Mouse (Mus musculus) brain, embryonic 14.5 days (tissue): Measurements from ENCODE around the gene Camk2d. TPM values are rescaled to one million over a fixed set of nuclear protein-coding genes. Genes with fewer than 3 reads are reported as not detected.

Source experiments
- DNase-seq: peaks from one replicate; pipeline ENCODE4 v3.0.0-alpha.2; 2011; ENCODE audit warnings: low read depth
- CTCF ChIP-seq: fragments of 200-500 bp; IDR thresholded peaks from 2 replicates; pipeline ENCODE4 v1.5.1; 2012; ENCODE audit warnings: inconsistent platforms, mild to moderate bottlenecking, moderate library complexity, borderline replicate concordance; ENCODE audit not compliant: insufficient read depth, insufficient read length; ENCODE audit errors: extremely low read depth
- POLR2A ChIP-seq: fragments of 200-500 bp; IDR thresholded peaks from 2 replicates; pipeline ENCODE4 v1.6.1; 2012; ENCODE audit warnings: mild to moderate bottlenecking, inconsistent platforms, borderline replicate concordance; ENCODE audit not compliant: poor library complexity, insufficient read depth, insufficient read length, severe bottlenecking; ENCODE audit errors: extremely low read depth
- polyA plus RNA-seq: library from polyadenylated mRNA; depleted of rRNA; stranded (reverse); fragments of >200 nt; gene quantifications from 2 replicates; pipeline ENCODE4 v1.2.3, GENCODE M21; 2012; rRNA removed

Camk2d gene
- polyA plus RNA-seq, 1 experiment, result 84.1 TPM

DNA sequence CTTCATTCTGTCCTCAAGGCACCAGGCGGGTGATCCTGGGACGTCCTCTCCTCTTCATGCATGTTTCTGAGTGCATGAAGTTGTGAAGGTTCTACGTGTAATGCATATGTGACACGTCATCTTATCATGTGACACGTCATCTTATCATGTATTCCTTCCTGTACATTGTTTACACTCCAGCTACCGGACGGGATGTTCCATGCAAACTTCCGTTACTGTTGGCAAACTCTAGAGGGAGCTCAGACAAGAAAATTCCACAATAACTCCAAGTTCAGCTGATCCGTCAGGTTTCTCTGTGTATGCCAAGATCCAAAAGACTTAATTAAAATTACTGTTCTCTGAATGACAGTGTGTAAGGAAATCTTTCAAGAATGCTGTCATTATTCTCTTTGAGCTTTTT lies 246.7 kb downstream of the Camk2d start:
- TF ChIP-seq POLR2A (no peak), CTCF (no peak)
- no peak for DNase-seq

GRCm38 (mm10) chr3:126844809-126845208 lies 248.7 kb downstream of the Camk2d start:
- TF ChIP-seq POLR2A, result no peak
- TF ChIP-seq CTCF, result no peak
- DNase-seq, result no peak

- DNase-seq, result no peak
- no peak for TF ChIP-seq POLR2A
- TF ChIP-seq CTCF, result no peak
Measured at GRCm38 (mm10) chr3:126848081-126848480, 252.0 kb downstream of the Camk2d start.

DNA sequence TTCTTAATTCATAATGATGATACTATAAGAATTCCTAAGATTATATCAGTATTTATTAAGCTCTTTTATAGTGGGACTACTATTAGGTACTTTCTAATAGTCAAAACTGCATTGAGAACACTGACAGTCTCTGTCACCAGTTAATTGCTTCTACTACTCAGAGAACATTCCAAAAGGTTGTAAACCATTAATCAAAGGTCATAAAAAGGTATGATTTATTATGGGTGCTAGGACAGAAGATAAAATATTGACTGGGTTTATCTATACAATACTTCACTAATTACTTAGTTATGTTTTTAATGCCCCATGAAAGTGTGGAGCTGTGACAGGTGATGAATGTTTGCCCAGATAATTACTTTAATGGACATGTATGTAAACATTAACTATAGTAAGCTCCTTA lies 264.3 kb downstream of the Camk2d start:
- DNase-seq, result no peak
- TF ChIP-seq POLR2A (no peak), CTCF (no peak)

DNA sequence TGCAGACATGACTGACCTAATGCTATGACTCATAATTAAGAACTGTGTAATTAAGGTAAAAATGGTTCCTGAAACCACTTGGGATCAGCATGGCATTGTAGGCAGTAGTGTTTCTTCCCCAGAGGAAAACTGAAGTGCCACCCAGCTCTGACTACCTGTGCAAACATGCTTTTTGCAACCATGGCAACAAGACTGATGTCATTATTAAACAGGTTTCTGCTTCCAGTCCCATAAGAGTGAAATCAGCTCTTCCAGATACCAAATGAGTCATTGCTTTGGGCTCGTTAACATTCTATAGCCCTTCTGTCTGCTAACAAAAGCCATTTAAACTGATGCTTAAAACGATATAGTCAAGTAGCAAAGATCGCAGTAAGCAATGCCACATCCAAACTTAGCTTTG lies 273.5 kb downstream of the Camk2d start:
- TF ChIP-seq CTCF, result no peak
- no peak for TF ChIP-seq POLR2A

DNA sequence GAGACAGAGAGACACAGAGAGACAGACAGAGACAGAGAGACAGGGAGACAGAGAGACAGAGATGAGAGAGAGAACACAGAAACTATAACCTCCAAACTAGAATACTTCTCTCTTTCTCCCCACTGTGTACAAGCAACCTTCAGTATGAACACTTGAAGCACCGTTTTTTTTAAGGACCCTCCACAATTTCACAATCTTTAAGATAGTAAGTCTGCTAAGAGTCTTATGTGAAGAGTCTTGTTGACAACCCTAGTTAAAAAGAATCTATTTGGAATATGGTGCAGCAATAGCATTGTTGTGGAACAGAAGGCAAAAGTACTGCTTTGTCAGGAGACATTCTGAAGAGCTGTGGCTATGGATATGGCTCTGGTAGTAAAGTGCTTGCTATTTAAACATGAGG lies 274.6 kb downstream of the Camk2d start:
- TF ChIP-seq POLR2A (no peak), CTCF (no peak)
- DNase-seq, result no peak

More for the DNA sequence above, 273.5 kb downstream of the Camk2d start:
- DNase-seq, result peak; percentile 61

GRCm38 (mm10) chr3:126878233-126878632 lies 282.1 kb downstream of the Camk2d start:
- TF ChIP-seq POLR2A (no peak), CTCF (no peak)
- no peak for DNase-seq

- no peak for TF ChIP-seq CTCF
- TF ChIP-seq POLR2A, result no peak
- no peak for DNase-seq
Measured at GRCm38 (mm10) chr3:126886090-126886489, 290.0 kb downstream of the Camk2d start.

GRCm38 (mm10) chr3:126886644-126887043 lies 290.5 kb downstream of the Camk2d start:
- no peak for DNase-seq

More at GRCm38 (mm10) chr3:126886644-126887043, 290.5 kb downstream of the Camk2d start:
- no peak for TF ChIP-seq POLR2A
- no peak for TF ChIP-seq CTCF

Other genes with a start within 250 kb of the Camk2d start
- 0.18 and 0.25 TPM in 2 replicates for gene Arsj, start 232.6 kb upstream of the Camk2d start, polyA plus RNA-seq